Mouse (Mus musculus): ENCODE data around the gene Edem1.
"Not testable (repeated sequence)": the region's sequence is repeated elsewhere in the genome, so short reads cannot be mapped to it uniquely, and the experiment has no call there.

Gene Edem1

GRCm38 (mm10) chr6:108829386-108830370 lies 1.2 kb downstream of the Edem1 start:
- no peak for DNase-seq (ENCODE audit: low spot score in 2 of 2)

GRCm38 (mm10) chr6:108832170-108832569 lies 3.7 kb downstream of the Edem1 start:
- DNase-seq (ENCODE audit: low spot score in 2 of 2): no peak

GRCm38 (mm10) chr6:108832989-108833388 lies 4.5 kb downstream of the Edem1 start:
- no peak for DNase-seq (ENCODE audit: low spot score in 2 of 2)

DNA sequence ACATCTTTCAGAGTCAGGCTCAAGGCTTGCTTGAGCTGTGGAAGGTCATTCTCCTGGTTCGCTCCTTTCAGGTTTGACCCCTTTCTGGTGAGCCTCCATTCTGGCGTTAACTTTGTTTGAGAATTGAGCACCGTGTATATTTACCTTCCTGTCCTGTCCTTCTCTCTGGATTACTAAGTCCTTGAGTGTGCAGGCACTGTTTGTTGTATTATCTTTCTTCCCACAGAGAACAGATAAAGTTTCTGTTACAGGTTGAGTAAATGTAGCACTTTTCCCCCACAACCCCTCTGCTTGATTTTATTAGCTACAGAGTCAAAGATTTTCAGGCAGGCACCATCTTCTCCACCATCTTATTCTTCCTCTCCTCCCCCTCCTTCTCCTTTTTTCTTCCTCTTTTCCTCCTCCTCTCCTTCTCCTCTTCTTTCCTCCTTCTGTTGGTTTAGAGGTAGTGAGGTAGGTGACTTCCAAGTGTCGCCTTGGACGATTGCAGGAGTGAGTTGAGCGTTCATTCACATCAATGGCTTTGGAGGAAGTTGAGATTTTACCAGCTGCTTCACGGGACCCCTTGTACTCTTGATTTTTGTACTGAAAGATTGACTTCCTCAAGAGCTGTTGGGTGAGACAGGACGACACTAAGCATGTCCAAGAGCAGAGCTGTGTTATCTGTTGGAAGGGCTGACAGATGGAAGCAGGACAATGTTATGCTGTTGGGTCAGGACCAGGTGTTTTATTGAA lies 5.7 kb downstream of the Edem1 start:
- DNase-seq (ENCODE audit: low spot score in 2 of 2): no peak

- no peak for DNase-seq (ENCODE audit: low spot score in 2 of 2)
Measured at GRCm38 (mm10) chr6:108835765-108836691, 7.6 kb downstream of the Edem1 start.

DNA sequence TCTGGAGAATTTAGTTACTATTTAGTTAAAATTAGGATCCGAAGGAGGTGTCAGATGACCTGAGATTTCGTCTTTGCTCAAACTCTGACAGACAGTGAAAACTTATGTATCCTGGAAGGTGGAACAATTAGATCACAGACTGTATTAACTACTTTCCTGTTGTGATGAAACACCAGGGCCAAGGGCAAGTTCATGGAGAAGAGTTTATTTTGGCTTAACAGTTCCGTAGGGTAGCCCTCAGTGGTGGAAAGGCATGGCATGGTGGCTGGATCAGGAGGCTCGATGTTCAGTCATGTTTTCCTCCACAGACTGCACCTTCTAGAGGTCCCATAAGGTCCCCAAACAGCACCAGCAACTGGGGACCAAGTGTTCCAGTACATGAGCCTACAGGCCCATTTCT lies 8.6 kb downstream of the Edem1 start:
- DNase-seq (ENCODE audit: low spot score in 2 of 2): no peak

- no peak for DNase-seq (ENCODE audit: low spot score in 2 of 2)
Measured at GRCm38 (mm10) chr6:108837958-108838357, 9.5 kb downstream of the Edem1 start.

DNA sequence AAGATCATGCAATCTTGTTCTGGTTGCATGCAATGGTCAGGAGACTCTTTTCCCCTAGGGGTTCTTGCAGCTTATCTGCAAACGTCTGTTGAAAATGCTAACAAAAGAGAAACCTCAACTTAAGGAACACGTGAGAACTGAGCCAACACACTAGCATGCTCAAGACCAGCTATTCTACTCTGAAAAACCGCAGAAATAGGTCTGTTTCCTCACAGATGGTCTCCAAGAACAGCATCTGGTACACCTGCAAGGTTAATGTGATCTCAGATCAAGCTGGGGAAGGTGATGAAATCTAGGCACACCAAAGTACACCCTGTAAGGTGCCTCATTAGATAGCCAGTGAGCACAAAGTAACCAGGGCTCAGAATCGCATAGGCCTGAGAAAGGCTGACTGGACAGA lies 11.0 kb downstream of the Edem1 start:
- DNase-seq (ENCODE audit: low spot score in 2 of 2): no peak

DNA sequence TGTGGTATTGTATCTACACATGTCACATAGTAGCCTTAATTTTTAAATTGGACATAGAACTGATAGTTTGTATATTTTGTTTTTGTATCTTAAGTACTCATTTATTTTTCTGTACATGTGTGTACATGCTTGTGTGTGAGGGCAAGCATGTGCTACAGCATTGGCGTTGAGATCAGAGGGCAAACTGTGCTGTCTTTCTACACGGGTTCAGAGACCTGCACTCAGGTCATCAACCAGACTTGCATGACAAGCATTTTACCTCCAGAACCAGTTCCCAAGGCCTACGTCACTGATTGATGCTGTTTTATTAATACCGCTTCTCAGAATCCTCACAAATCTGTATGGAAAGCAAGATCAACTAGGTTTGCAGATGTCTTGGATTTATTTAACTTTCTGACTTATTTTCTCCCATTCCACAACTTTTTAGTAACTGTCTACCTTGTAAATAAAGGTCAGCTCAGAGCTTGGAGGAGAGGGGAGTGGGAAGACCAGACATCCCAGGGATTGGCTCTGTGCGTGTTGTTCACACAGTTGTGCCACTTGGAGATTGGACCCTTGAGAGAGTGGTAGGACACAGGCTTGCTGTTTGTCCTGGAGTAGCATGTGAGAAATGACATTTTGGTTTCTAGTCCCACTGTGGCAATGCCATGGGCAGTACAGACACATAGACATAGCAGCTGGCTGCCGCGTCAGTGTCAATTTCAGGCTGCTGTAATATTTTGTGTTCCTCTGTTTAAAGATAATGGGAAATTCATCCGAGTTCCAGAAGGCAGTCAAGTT lies 12.6 kb downstream of the Edem1 start:
- no peak for DNase-seq (ENCODE audit: low spot score in 2 of 2)

DNA sequence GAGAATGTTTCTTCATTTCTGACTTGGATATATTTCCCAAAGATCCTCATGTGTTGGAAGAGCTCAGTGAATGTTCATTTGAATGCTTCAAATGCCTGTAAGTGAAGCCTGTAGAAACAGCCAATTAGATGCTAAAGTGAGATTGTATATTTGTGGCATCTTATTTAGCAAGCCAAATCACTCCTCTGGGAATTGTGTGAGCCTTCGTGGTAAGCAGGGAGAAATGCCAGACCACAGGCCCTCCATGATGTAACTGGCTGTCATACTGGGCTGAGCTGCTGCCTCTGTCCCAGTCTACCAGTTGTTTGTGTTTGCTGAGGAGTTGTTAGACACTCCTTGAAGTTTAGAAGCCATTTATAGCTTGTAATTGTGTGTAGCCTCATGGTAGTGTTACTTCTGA lies 15.2 kb downstream of the Edem1 start:
- DNase-seq (ENCODE audit: low spot score in 2 of 2): no peak

DNA sequence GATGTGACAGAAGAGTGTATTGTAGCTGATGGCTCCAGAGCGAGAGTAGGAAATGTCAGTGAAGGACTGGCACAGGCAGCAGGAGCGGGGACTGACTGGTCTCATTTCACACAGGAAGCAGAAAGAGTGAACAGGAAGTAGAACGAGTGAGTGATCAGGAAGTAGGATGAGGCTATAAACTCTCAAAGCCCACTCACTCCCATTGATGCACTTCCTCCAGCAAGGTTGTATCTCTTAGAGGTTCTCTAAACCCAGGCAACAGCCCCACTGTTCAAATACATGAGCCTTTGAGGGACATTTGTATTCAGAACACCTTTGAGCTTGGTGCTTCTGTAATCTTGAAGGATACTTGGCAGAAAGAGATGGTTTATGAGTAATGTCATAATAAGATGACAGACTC lies 15.7 kb downstream of the Edem1 start:
- DNase-seq (ENCODE audit: low spot score in 2 of 2): no peak

DNA sequence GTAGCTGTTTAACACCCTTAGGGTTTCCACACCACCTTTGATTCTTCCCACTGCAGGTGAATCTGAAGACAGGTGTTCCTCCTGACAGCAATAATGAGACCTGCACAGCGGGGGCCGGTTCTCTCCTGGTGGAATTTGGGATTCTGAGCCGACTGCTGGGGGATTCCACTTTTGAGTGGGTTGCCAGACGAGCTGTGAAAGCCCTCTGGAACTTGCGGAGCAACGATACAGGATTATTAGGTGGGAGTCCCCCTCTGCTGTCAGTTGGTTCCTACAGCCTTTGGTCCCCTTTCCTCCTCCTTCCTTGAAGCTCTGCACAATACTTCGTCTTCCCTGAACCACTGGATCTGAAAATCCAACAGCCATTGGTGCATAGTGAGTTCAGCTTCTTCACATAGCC lies 16.3 kb downstream of the Edem1 start:
- DNase-seq (ENCODE audit: low spot score in 2 of 2): no peak

DNA sequence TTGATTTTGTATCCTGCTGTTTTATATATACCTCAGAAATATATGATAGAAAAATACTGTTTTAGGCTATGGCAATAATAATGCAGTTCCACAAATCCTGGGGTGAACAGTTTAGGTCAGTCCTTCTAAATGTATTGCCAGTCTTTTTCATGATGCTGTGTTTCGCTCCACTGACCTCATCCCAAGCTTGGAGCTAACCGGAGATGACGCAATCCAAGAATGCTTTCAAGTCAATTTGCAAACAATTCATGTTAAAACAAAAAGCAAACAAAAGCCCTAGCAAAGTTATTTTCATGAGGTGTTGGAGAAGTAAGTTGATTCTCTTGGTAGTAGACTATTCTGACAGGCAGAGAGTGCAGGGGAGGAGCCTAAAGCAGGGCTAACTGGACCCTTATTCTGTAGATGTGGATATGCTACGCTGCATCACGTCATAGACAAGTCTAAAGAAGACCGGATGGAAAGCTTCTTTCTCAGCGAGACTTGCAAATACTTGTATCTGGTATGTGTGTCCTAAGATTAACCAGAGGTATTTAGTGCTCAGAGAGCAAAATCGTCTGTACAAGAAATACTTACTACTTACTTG lies 23.7 kb downstream of the Edem1 start:
- DNase-seq (ENCODE audit: low spot score in 2 of 2): no peak

- no peak for DNase-seq (ENCODE audit: low spot score in 2 of 2)
Measured at GRCm38 (mm10) chr6:108852986-108853385, 24.5 kb downstream of the Edem1 start.

DNA sequence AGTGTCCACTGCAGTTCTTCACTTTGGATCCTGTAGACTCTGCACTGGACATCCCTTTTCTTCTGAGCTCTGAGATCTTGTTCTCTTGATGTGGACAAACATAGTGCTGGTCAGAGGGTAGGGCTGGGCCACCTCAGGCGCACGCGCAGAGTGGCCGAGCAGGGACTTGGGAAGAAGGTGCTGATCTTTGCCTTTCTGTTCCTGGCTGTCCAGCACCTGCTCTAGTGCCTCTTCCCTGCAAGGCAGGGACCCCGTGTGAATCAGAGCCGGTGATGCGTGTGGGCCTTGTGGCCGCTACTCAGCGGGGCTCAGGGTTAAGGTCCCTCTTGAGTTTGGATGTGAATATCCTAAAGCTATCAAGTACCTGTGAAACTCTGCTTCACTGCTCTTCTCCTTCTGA lies 30.1 kb downstream of the Edem1 start:
- no peak for DNase-seq (ENCODE audit: low spot score in 2 of 2)

DNA sequence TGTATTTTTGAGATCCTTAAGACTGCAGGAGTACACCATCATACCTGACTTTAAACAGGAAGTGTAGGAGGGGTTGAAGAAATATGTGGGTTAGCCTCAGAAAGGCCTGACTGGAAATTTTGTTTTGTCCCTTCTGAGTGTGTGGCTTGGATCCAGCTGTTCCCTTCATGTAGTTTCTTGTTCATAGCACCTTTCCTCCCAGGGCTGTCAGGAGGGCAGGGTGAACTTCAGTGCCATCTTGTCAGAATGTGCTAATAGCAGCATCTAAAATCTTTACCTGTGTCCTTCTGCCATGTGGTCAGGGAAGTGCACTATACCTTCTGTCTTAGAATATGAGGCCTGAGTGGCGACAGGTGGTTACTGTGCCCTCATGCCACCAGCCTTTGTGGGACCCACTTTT lies 32.8 kb downstream of the Edem1 start:
- DNase-seq (ENCODE audit: low spot score in 2 of 2): no peak

DNA sequence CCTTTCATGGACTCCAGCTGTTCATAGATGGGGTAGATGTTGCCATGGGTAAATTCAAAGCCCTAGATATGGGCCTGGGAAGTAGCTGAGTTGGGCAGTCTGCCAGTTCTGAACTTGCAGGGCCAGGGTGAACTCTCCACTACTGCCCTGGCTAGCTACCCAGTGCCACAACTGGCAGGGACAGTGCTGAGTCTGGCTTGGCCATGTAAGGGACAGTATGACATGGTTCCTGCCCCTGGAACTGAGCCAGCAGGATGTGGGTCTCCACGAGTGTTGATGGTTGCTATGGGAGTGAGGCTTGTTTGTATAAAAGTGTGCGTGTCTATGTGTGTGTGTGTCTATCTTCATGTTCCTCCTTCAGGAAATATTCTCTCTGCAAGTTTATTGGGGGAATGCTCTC lies 34.1 kb downstream of the Edem1 start:
- no peak for DNase-seq (ENCODE audit: low spot score in 2 of 2)

DNA sequence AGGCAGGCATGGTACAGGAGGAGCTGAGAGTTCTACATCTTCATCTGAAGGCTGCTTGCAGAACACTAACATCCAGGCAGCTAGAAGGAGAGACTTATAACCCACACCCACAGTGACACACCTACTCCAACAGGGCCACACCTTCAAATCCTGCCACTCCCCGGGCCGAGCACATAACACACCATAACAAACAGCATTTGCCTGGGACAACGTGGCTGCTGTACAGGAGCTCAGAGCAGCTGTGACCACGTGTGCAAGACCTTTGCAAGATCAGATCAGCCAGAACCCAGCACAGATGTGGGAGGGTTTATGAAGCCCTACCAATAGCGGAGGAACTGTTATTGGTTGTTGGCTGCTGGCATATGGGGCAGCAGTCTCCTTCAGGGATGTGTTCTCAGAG lies 37.9 kb downstream of the Edem1 start:
- DNase-seq (ENCODE audit: low spot score in 2 of 2): no peak

DNA sequence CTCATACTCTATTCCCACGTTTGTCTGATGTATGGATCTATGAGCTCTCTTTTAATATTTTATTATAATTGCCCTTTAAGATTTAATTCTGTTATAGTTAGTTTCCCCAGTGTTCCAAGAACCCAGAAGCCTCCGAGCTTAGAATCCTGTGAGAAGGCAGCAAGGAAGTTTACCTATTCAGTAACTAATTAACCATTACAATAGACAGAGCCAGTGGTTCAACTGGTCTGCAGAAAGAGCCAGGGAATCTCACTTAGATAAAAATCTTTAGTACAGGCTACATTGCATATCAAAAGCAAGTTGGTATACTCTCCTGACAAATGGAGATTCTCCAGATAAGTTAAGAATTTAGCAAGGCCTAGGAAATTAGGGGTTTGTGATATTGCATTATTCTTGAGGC lies 40.6 kb downstream of the Edem1 start:
- DNase-seq (ENCODE audit: low spot score in 2 of 2): not testable (repeated sequence)

GRCm38 (mm10) chr6:108870421-108870820 lies 42.0 kb downstream of the Edem1 start:
- DNase-seq (ENCODE audit: low spot score in 2 of 2): no peak

- DNase-seq (ENCODE audit: low spot score in 2 of 2): no peak
Measured at GRCm38 (mm10) chr6:108871251-108871650, 42.8 kb downstream of the Edem1 start.

Measured in frontal cortex, postnatal 36 days (tissue).